Mouse (Mus musculus) liver, embryonic 11.5 days (tissue): ENCODE measurements around the gene Klk1b4. TPM values are rescaled to one million over a fixed set of nuclear protein-coding genes. Genes with fewer than 3 reads are reported as not detected.
A peak's percentile ranks its signal among the peaks of the same experiment; 100 is the strongest.
"Not testable (repeated sequence)": the region's sequence is repeated elsewhere in the genome, so short reads cannot be mapped to it uniquely, and the experiment has no call there.

Source experiments
- ATAC-seq: fragments of 200-750 bp; cut with Nextera tagmentation; replicated peaks from 2 replicates; pipeline ENCODE4 v1.8.0; 2017; ENCODE audit warnings: moderate number of reproducible peaks, mild to moderate bottlenecking, moderate TSS enrichment, moderate library complexity; ENCODE audit not compliant: low FRiP score
- DNase-seq: peaks from one replicate; pipeline ENCODE4 v3.0.0-alpha.2; 2017; ENCODE audit warnings: low spot score
- H3K27ac ChIP-seq: fragments of 300-500 bp; sonication (generic); 2 replicates; pipeline ENCODE4 v1.5.1; 2014; ENCODE audit warnings: mild to moderate bottlenecking, low read depth, low read length, control low read depth
- H3K27me3 ChIP-seq: fragments of 300-500 bp; sonication (generic); replicated peaks from 2 replicates; pipeline ENCODE4 v1.6.1; 2014; ENCODE audit warnings: low read length, mixed read lengths; ENCODE audit not compliant: control insufficient read depth, insufficient read depth
- H3K36me3 ChIP-seq: fragments of 300-500 bp; sonication (generic); 2 replicates; pipeline ENCODE4 v1.6.1; 2014; ENCODE audit warnings: mild to moderate bottlenecking, low read length, moderate library complexity, mixed read lengths; ENCODE audit not compliant: control insufficient read depth, insufficient read depth
- H3K4me1 ChIP-seq: fragments of 300-500 bp; sonication (generic); replicated peaks from 2 replicates; pipeline ENCODE4 v1.6.1; 2014; ENCODE audit warnings: low read length, mixed read lengths; ENCODE audit not compliant: control insufficient read depth, insufficient read depth
- H3K4me2 ChIP-seq: fragments of 300-500 bp; sonication (generic); 2 replicates; pipeline ENCODE4 v1.6.1; 2014; ENCODE audit warnings: mild to moderate bottlenecking, control low read depth, moderate library complexity
- H3K4me3 ChIP-seq: fragments of 300-500 bp; sonication (generic); 2 replicates; pipeline ENCODE4 v1.5.1; 2014; ENCODE audit warnings: low read depth, low read length, control low read depth
- H3K9ac ChIP-seq: fragments of 300-500 bp; sonication (generic); 2 replicates; pipeline ENCODE4 v1.6.1; 2014; ENCODE audit warnings: low read depth, low read length, control low read depth
- H3K9me3 ChIP-seq: fragments of 300-500 bp; sonication (generic); 2 replicates; pipeline ENCODE4 v1.6.1; 2016; ENCODE audit warnings: low read length, inconsistent platforms, mixed read lengths; ENCODE audit not compliant: control insufficient read depth
- WGBS: fragments of 180-500 bp; shearing (Covaris S2); extraction: QIAGEN DNeasy Blood & Tissue Kit; methylation state at CpG from one replicate; pipeline ENCODE4 v1.1.7; 2014; 5-methylcytosine and 5-hydroxymethylcytosine counted together
- polyA plus RNA-seq: library from polyadenylated mRNA; unstranded; fragments of >200 nt; fragmentation: Nextera tagmentation; extraction: Ambion mirVana; gene quantifications from 2 replicates; pipeline ENCODE4 v1.2.1, GENCODE M21; 2014

Gene Klk1b4
- not detected in 2 replicates for polyA plus RNA-seq

DNA sequence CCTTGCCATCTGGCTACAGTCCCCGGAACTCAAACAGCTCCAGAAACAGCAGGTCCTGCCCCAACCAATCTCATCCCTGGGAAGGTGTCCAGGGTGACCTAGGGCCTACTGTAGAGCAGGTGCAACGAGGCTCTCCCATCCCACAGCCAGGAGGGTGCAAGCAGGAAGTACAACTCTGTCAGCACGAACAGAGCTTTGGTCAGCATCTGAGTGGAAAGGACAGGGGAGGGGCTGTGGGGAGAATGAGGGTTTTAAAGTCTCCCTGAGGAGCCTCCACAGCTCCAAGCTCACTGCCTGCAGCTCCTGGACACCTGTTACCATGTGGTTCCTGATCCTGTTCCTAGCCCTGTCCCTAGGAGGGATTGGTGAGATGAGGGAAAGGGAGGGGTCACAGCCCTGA lies at the start of gene Klk1b4:
TSS of gene Klk1b4 (plus strand) at position 301 of the 400 bp plus-strand sequence.
- not testable (repeated sequence) for H3K27me3 ChIP-seq, ATAC-seq, H3K4me3 ChIP-seq, H3K4me2 ChIP-seq, H3K9me3 ChIP-seq, H3K4me1 ChIP-seq, H3K27ac ChIP-seq, H3K36me3 ChIP-seq, H3K9ac ChIP-seq, DNase-seq
- WGBS = 44% methylated on average over 3 of the region's 3 CpGs

DNA sequence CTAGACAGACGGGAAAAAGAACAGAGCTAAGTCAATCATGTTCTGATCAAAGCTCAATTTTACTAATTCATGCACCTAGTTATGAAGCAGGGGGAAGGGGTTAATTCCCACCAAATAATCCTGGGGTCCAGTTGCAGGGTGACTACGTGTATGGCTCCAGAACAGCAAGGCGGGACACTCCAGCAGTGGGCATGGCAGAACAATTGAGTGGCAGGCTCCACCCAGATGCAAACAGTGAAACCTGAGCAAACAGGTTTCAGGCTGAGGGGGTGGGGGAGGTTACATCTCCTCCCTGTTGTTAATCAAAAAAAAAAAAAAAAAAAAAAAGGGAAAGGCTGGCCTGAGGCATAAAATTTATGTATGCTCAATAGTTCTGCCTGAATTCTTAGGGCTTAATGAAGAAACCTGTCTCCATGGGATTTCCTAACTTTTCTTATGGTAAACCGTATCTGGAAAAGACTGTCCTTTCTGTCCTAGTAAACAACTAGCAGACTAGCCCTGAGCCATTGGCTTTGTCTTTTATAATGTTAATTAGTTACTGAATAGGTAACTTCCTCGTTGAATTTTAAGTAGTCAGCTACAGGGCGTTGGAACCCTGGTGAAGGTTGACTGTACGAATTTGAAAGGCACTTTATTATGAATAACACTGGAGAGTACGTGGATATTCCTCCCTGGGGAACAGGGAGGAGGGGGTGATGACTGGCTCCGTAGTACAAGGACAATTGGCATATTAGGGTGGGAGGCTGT lies 27.8 kb upstream of the Klk1b4 start:
- Histone ChIP-seq H3K36me3 (no peaks in the 10 kb centered on the region), H3K4me2 (no peak overlapping the region), H3K27me3 (no peaks in the 10 kb centered on the region), H3K27ac (no peak overlapping the region), H3K4me3 (no peak overlapping the region), H3K9me3 (no peaks in the 10 kb centered on the region), H3K4me1 (no peaks in the 10 kb centered on the region), H3K9ac (no peak overlapping the region)
- no peak for ATAC-seq
- 71% methylated on average over 9 of the region's 9 CpGs for WGBS
- DNase-seq = no peak

DNA sequence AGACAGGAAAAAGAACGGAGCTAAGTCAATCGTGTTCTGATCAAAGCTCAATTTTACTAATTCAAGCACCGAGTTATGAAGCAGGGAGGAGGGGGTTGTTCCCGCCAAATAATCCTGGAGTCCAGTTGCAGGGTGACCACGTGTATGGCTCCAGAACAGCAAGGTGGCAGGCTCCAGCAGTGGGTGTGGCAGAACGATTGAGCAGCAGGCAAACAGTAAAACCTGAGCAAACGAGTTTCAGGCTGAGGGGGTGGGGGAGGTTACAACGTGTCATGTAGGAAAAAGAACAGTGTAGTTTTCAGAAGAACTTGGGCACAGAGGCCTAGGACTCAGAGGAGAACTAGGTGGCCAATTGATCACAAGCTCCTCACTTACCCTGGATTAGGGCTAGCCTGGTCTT lies 20.7 kb upstream of the Klk1b4 start:
- not testable (repeated sequence) for H3K36me3 ChIP-seq, H3K27me3 ChIP-seq, H3K4me3 ChIP-seq, ATAC-seq, H3K9ac ChIP-seq, DNase-seq, H3K4me1 ChIP-seq, H3K4me2 ChIP-seq, H3K9me3 ChIP-seq, H3K27ac ChIP-seq
- WGBS = 63% methylated on average over 8 of the region's 8 CpGs

DNA sequence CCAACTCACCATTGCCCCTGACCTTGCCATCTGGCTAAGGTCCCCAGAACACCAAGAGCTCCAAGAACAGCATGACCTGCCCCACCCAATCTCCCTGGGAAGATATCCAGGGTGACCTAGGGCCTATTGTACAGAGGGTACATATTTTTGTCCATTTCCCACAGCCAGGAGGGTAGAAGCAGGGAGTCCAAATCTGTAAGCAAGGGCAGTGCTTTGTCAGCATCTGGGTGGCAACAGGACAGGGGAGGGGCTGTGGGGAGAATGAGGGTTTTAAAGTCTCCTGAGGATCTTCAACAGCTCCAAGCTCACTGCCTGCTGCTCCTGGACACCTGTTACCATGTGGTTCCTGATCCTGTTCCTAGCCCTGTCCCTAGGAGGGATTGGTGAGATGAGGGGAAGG lies 19.3 kb upstream of the Klk1b4 start, which contains the start of gene Klk1b24:
TSS of gene Klk1b24 (plus strand) at position 301 of the 400 bp plus-strand sequence.
- H3K9me3 ChIP-seq, H3K27me3 ChIP-seq, DNase-seq, H3K36me3 ChIP-seq, H3K4me3 ChIP-seq, H3K9ac ChIP-seq, H3K27ac ChIP-seq, ATAC-seq, H3K4me1 ChIP-seq, H3K4me2 ChIP-seq: not testable (repeated sequence)

DNA sequence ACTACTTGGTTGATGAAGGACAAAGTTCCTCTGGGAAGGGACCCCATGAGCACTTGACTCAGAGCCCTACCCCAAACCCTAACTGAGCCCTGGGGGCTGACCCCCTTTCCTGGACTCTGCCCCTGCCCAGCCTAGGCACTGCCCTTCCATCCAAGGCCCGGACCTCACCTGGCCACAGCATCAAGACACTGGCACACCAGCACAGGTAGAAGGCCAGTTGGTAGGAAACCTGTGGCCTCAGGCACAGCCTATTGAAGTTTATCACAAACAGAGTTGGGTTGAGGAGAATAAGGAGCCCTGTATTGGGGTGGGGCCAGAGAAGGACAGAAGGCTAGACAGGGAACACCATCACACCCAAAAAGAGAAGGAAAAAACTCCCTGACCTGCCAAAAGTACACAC lies 13.8 kb upstream of the Klk1b4 start:
- 89% methylated on average over 1 of the region's 1 CpGs for WGBS
- not testable (repeated sequence) for H3K4me2 ChIP-seq, H3K4me3 ChIP-seq

DNA sequence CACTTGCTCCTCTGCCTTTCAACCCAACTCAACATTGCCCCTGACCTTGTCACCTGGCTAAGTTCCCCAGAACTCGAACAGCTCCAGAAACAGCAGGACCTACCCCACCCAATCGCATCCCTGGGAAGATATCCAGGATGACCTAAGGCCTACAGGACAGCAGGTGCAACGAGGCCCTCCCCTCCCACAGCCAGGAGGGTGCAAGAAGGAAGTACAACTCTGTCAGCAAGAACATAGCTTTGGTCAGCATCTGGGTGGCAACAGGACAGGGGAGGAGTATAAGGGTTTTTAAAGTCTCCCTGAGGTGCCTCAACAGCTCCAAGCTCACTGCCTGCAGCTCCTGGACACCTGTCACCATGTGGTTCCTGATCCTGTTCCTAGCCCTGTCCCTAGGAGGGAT lies 9.3 kb upstream of the Klk1b4 start, which contains the start of gene Klk1b3:
TSS of gene Klk1b3 (plus strand) at position 301 of the 400 bp plus-strand sequence.
- no peaks in the 10 kb centered on the region for H3K4me1 ChIP-seq
- no peaks in the 10 kb centered on the region for H3K36me3 ChIP-seq
- no peak within 1 kb of the TSS for H3K4me3 ChIP-seq
- H3K9ac ChIP-seq = no peak within 1 kb of the TSS
- DNase-seq (no peak), ATAC-seq (no peak)
- H3K27me3 ChIP-seq = no peaks in the 10 kb centered on the region
- WGBS = 59% methylated on average over 3 of the region's 3 CpGs
- no peaks in the 10 kb centered on the region for H3K9me3 ChIP-seq
- no peak within 1 kb of the TSS for H3K27ac ChIP-seq
- no peak within 1 kb of the TSS for H3K4me2 ChIP-seq

More for the DNA sequence above, 13.8 kb upstream of the Klk1b4 start:
- not testable (repeated sequence) for H3K9me3 ChIP-seq, ATAC-seq, H3K27me3 ChIP-seq, H3K9ac ChIP-seq, H3K4me1 ChIP-seq, H3K36me3 ChIP-seq, H3K27ac ChIP-seq
- peak; percentile 6 for DNase-seq

DNA sequence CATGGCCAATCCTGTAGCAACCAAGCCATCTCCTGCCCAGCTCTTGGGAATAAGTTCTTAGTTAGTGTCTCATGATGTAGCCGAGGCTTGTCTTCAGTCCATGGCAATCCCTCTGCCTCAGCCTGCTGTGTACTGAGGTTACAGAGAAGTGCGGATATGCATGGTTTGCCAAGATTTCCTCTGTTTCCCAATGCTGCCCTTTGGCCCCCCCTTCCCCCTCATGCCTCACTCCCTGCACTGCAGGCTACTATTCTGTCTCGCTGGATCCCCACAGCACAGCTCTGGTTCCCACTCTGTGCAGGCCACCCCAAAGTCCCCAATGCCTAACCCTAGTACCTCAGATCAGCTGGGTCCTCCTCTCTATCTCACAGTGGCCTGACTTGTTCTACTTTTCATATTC lies 1.1 kb downstream of the Klk1b4 start:
- Histone ChIP-seq H3K4me1 (no peaks in the 10 kb centered on the region), H3K27me3 (no peaks in the 10 kb centered on the region), H3K27ac (no peak overlapping the region), H3K4me3 (no peak overlapping the region), H3K9ac (no peak overlapping the region), H3K4me2 (no peak overlapping the region), H3K36me3 (no peaks in the 10 kb centered on the region), H3K9me3 (no peaks in the 10 kb centered on the region)
- DNase-seq = no peak
- no peak for ATAC-seq
- WGBS = 72% methylated on average over 3 of the region's 3 CpGs

DNA sequence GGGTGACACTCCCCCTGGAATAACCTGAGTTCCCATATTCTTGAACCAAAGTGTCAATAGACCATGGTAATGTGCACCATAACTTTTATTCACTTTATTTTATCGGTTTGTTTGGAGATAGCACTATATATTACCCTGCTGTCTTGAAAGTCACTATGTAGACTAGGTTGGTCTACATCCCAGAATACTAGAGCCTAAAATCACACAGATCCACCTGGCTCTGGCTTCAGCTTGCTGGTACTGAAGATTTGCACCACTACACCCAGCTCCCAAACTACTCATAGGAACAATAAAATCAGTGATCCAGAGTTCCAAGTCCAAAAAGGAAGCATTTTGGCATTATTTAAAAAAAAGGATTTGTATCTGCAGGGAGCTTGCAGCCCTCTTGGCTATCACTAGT lies 8.4 kb downstream of the Klk1b4 start, which contains the start of gene Klk1b5:
TSS of gene Klk1b5 (plus strand) at position 301 of the 400 bp plus-strand sequence.
- Histone ChIP-seq H3K36me3 (no peaks in the 10 kb centered on the region), H3K9me3 (no peaks in the 10 kb centered on the region), H3K27me3 (no peaks in the 10 kb centered on the region), H3K27ac (no peak within 1 kb of the TSS), H3K4me3 (no peak within 1 kb of the TSS), H3K4me1 (no peaks in the 10 kb centered on the region), H3K9ac (no peak within 1 kb of the TSS), H3K4me2 (no peak within 1 kb of the TSS)
- ATAC-seq (no peak), DNase-seq (no peak)
- 83% methylated on average over 1 of the region's 1 CpGs for WGBS

DNA sequence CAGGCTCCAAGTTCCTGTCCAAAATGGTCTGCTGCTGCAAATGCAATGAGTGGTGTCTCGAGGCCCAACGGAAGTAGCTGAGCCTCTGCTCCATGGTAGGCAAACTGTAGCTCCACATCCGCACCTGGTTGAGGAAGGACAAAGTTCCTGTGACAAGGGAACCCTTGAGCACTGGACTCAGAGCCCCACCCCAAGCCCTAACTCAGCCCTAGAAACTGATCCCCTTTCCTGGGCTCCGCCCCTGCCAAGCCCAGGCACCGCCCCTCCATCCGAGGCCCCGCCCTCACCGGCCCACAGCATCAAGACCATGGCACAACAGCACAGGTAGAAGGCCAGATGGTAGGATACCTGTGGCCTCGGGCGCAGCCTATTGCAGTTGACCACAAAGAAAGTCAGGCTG lies 14.4 kb downstream of the Klk1b4 start:
- not testable (repeated sequence) for H3K4me2 ChIP-seq

More for the DNA sequence above, 14.4 kb downstream of the Klk1b4 start:
- H3K27ac ChIP-seq, H3K4me1 ChIP-seq, H3K9ac ChIP-seq, H3K9me3 ChIP-seq, H3K27me3 ChIP-seq, ATAC-seq, H3K4me3 ChIP-seq, H3K36me3 ChIP-seq, DNase-seq: not testable (repeated sequence)
- 54% methylated on average over 8 of the region's 10 CpGs for WGBS
